20 mouse cellular contexts compared by ENCODE assay signal in genomic region chr13:88704526-88704925, GRCm38 (mm10).
DNase-seq lines count a peak whose midpoint lies in the region; ATAC-seq and TF ChIP-seq lines count a peak whose summit lies in the region.
"Had no signal": no experiment of that assay in that cellular context is flagged by ENCODE, and none has a peak within 500 bp of the region (broad histone marks: within the 10 kb centered on the region; RNA-seq: fewer than 3 reads in every experiment).

No protein-coding gene starts in this region.

- no peak overlapping the region for H3K4me2 ChIP-seq in hindbrain, embryonic 11.5 days (replicated peaks; ENCODE audit: low read depth, low read length)
- H3K4me2 ChIP-seq in hindbrain, embryonic 12.5 days (replicated peaks): no peak overlapping the region
- no peak overlapping the region for H3K4me2 ChIP-seq in midbrain, embryonic 14.5 days (ENCODE audit: low read length)
- no peak overlapping the region for H3K4me2 ChIP-seq in liver, embryonic 12.5 days
- H3K4me2 ChIP-seq: embryonic facial prominence, embryonic 15.5 days; heart, embryonic 12.5 days; hindbrain, embryonic 13.5 days; intestine, embryonic 15.5 days had no signal

- H3K9me3 ChIP-seq in hindbrain, embryonic 11.5 days (ENCODE audit: control insufficient read depth, low read length): no peaks in the 10 kb centered on the region
- no peaks in the 10 kb centered on the region for H3K9me3 ChIP-seq in hindbrain, embryonic 12.5 days (replicated peaks)
- H3K9me3 ChIP-seq in midbrain, embryonic 10.5 days (replicated peaks): no peaks in the 10 kb centered on the region
- no peaks in the 10 kb centered on the region for H3K9me3 ChIP-seq in midbrain, embryonic 14.5 days (ENCODE audit: control insufficient read depth, low read length)
- H3K9me3 ChIP-seq in liver, embryonic 12.5 days (replicated peaks): no peaks in the 10 kb centered on the region
- H3K9me3 ChIP-seq: embryonic facial prominence, embryonic 15.5 days; forebrain, embryonic 10.5 days; heart, embryonic 12.5 days; hindbrain, embryonic 13.5 days; intestine, embryonic 15.5 days had no signal

- no peak for TF ChIP-seq POLR2A in thymus, adult 2 months (IDR thresholded peaks at IDR 0.05; ENCODE audit: control insufficient read depth, extremely low read depth, insufficient read depth, low read length, poor library complexity)

- DNase-seq in hindbrain, embryonic 11.5 days (ENCODE audit: low spot score): peak; percentile 14
- DNase-seq in midbrain, embryonic 10.5 days (ENCODE audit: low spot score): peak; percentile 23
- no peak for DNase-seq in midbrain, embryonic 14.5 days
- DNase-seq in embryo, embryonic 11.5 days (ENCODE audit: low read depth, low spot score): peak; percentile 4
- peak; percentile 11 for DNase-seq in forelimb bud, embryonic 11.5 days (ENCODE audit: low read depth, low spot score)
- no peak for DNase-seq in thymus, adult 2 months
- DNase-seq: adrenal gland, postnatal 10 days; cerebellum, adult 11-12 months; cerebellum, adult 9-10 months; cerebellum, postnatal 25 days; gastrocnemius, postnatal 25 days had no signal

- no peak for TF ChIP-seq CTCF in thymus, adult 2 months (IDR thresholded peaks at IDR 0.05; ENCODE audit: borderline replicate concordance, control insufficient read depth, extremely low read depth, insufficient read depth, low read length, poor library complexity)

- H3K36me3 ChIP-seq in hindbrain, embryonic 11.5 days (ENCODE audit: control insufficient read depth, insufficient read depth, low read length): no peaks in the 10 kb centered on the region
- H3K36me3 ChIP-seq in hindbrain, embryonic 12.5 days: no peaks in the 10 kb centered on the region
- no peaks in the 10 kb centered on the region for H3K36me3 ChIP-seq in midbrain, embryonic 10.5 days
- H3K36me3 ChIP-seq in midbrain, embryonic 14.5 days (ENCODE audit: control insufficient read depth, insufficient read depth, low read length): no peaks in the 10 kb centered on the region
- no peaks in the 10 kb centered on the region for H3K36me3 ChIP-seq in thymus, adult 2 months (ENCODE audit: control insufficient read depth, insufficient read depth, low read length)
- no peaks in the 10 kb centered on the region for H3K36me3 ChIP-seq in liver, embryonic 12.5 days
- H3K36me3 ChIP-seq: embryonic facial prominence, embryonic 15.5 days; forebrain, embryonic 10.5 days; heart, embryonic 12.5 days; hindbrain, embryonic 13.5 days; intestine, embryonic 15.5 days had no signal

- no peak for ATAC-seq in hindbrain, embryonic 11.5 days (ENCODE audit: low FRiP score)
- no peak for ATAC-seq in hindbrain, embryonic 12.5 days (ENCODE audit: low FRiP score)
- no peak for ATAC-seq in midbrain, embryonic 14.5 days (ENCODE audit: low FRiP score, low TSS enrichment)
- ATAC-seq in liver, embryonic 12.5 days: no peak
- ATAC-seq: forebrain, embryonic 16.5 days; intestine, embryonic 15.5 days had no signal

- H3K4me1 ChIP-seq in hindbrain, embryonic 11.5 days (replicated peaks; ENCODE audit: control insufficient read depth, insufficient read depth, low read length): no peaks in the 10 kb centered on the region
- H3K4me1 ChIP-seq in hindbrain, embryonic 12.5 days: 0 out of 2 replicates have a peak, but pooled peaks cover 4% of the 10 kb centered on the region
- no peaks in the 10 kb centered on the region for H3K4me1 ChIP-seq in midbrain, embryonic 10.5 days
- no peaks in the 10 kb centered on the region for H3K4me1 ChIP-seq in midbrain, embryonic 14.5 days (ENCODE audit: control insufficient read depth, insufficient read depth, low read length)
- no peaks in the 10 kb centered on the region for H3K4me1 ChIP-seq in thymus, adult 2 months (replicated peaks; ENCODE audit: control insufficient read depth, insufficient read depth, low read length)
- H3K4me1 ChIP-seq in liver, embryonic 12.5 days: no peaks in the 10 kb centered on the region
- H3K4me1 ChIP-seq: embryonic facial prominence, embryonic 15.5 days; forebrain, embryonic 10.5 days; heart, embryonic 12.5 days; hindbrain, embryonic 13.5 days; intestine, embryonic 15.5 days had no signal

- H3K27ac ChIP-seq in hindbrain, embryonic 11.5 days (ENCODE audit: low read depth, low read length): no peak overlapping the region
- no peak overlapping the region for H3K27ac ChIP-seq in hindbrain, embryonic 12.5 days
- H3K27ac ChIP-seq in midbrain, embryonic 10.5 days (replicated peaks): no peak overlapping the region
- no peak overlapping the region for H3K27ac ChIP-seq in midbrain, embryonic 14.5 days (replicated peaks; ENCODE audit: low read depth, low read length)
- no peak overlapping the region for H3K27ac ChIP-seq in thymus, adult 2 months (ENCODE audit: control insufficient read depth, insufficient read depth, low read length)
- no peak overlapping the region for H3K27ac ChIP-seq in liver, embryonic 12.5 days
- H3K27ac ChIP-seq: embryonic facial prominence, embryonic 15.5 days; forebrain, embryonic 10.5 days; hindbrain, embryonic 13.5 days; intestine, embryonic 15.5 days had no signal

- no peak overlapping the region for H3K4me3 ChIP-seq in hindbrain, embryonic 11.5 days (ENCODE audit: low read depth, low read length)
- no peak overlapping the region for H3K4me3 ChIP-seq in hindbrain, embryonic 12.5 days
- no peak overlapping the region for H3K4me3 ChIP-seq in midbrain, embryonic 10.5 days
- H3K4me3 ChIP-seq in midbrain, embryonic 14.5 days (replicated peaks; ENCODE audit: low read depth, low read length): no peak overlapping the region
- H3K4me3 ChIP-seq in thymus, adult 2 months (ENCODE audit: control insufficient read depth, insufficient read depth, low read length): no peak overlapping the region
- no peak overlapping the region for H3K4me3 ChIP-seq in liver, embryonic 12.5 days
- H3K4me3 ChIP-seq: embryonic facial prominence, embryonic 15.5 days; erythroblast, embryonic 14.5 days; forebrain, embryonic 10.5 days; heart, embryonic 12.5 days; hindbrain, embryonic 13.5 days; intestine, embryonic 15.5 days had no signal

- H3K27me3 ChIP-seq in hindbrain, embryonic 11.5 days (ENCODE audit: control insufficient read depth, insufficient read depth, low read length): no peaks in the 10 kb centered on the region
- H3K27me3 ChIP-seq in hindbrain, embryonic 12.5 days: no peaks in the 10 kb centered on the region
- no peaks in the 10 kb centered on the region for H3K27me3 ChIP-seq in midbrain, embryonic 10.5 days (ENCODE audit: low read depth, poor library complexity, severe bottlenecking)
- no peaks in the 10 kb centered on the region for H3K27me3 ChIP-seq in midbrain, embryonic 14.5 days (ENCODE audit: control insufficient read depth, insufficient read depth, low read length)
- no peaks in the 10 kb centered on the region for H3K27me3 ChIP-seq in thymus, adult 2 months (ENCODE audit: control insufficient read depth, insufficient read depth, low read length)
- H3K27me3 ChIP-seq in liver, embryonic 12.5 days (replicated peaks): no peaks in the 10 kb centered on the region
- H3K27me3 ChIP-seq: embryonic facial prominence, embryonic 15.5 days; heart, embryonic 12.5 days; hindbrain, embryonic 13.5 days; intestine, embryonic 15.5 days had no signal

- WGBS in hindbrain, embryonic 11.5 days: 50% methylated on average over 1 of the region's 1 CpGs
- WGBS in hindbrain, embryonic 12.5 days: 48% methylated on average over 1 of the region's 1 CpGs
- WGBS in midbrain, embryonic 10.5 days: 52% methylated on average over 1 of the region's 1 CpGs
- WGBS in midbrain, embryonic 14.5 days: 75% methylated on average over 1 of the region's 1 CpGs
- 94% methylated on average over 1 of the region's 1 CpGs for WGBS in thymus, adult 2 months
- whole genome bisulfite sequencing in liver, embryonic 12.5 days (ENCODE audit: insufficient replicate concordance): 60% methylated on average over 1 of the region's 1 CpGs

- no peak overlapping the region for H3K9ac ChIP-seq in hindbrain, embryonic 11.5 days (ENCODE audit: low read depth, low read length)
- H3K9ac ChIP-seq in hindbrain, embryonic 12.5 days: no peak overlapping the region
- H3K9ac ChIP-seq in midbrain, embryonic 14.5 days (replicated peaks; ENCODE audit: low read length): no peak overlapping the region
- no peak overlapping the region for H3K9ac ChIP-seq in liver, embryonic 12.5 days
- H3K9ac ChIP-seq: embryonic facial prominence, embryonic 15.5 days; heart, embryonic 12.5 days; hindbrain, embryonic 13.5 days; intestine, embryonic 15.5 days had no signal

Comparison
In these comparisons a context has a peak if more than half of its experiments do, and no peak if none do; other contexts are left out.
1. DNase-seq: peak in hindbrain, embryonic 11.5 days (single experiment), midbrain, embryonic 10.5 days (single experiment), embryo, embryonic 11.5 days (single experiment) and forelimb bud, embryonic 11.5 days (single experiment); none in midbrain, embryonic 14.5 days (single experiment) and thymus, adult 2 months (single experiment).